Mouse (Mus musculus): Measurements from ENCODE around the gene Por.
A peak's percentile ranks its signal among the peaks of the same experiment; 100 is the strongest.

Por gene

DNA sequence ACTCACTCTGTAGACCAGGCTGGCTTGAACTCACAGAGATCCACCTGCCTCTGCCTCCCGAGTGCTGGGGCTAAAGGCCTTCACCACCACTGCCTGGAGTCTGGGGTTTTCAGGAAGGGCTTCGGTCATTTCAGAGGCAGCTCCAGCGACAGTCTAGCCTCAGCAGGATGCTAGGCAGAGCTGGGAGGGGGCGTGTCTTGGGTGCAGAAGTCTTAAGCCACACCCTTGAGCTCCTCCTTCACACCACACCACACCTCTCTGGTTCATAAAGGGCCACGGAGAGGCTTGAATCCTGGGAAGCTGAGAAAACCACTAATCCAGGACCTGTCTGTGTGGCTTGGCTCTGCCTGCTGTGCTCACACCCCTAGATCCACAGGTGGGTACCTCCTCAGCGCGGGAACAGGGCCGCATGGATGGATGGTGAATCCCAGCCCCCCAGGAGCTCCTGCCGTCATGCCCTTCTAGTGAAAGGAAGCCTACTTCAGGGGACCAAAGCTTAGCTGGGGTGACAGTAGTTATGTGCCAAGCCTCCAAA lies at the start of gene Por:
Por (plus strand) TSS at position 293 of the 535 bp plus-strand sequence.
- DNase-seq (ENCODE audit: low read depth, low spot score): peak; percentile 32

DNA sequence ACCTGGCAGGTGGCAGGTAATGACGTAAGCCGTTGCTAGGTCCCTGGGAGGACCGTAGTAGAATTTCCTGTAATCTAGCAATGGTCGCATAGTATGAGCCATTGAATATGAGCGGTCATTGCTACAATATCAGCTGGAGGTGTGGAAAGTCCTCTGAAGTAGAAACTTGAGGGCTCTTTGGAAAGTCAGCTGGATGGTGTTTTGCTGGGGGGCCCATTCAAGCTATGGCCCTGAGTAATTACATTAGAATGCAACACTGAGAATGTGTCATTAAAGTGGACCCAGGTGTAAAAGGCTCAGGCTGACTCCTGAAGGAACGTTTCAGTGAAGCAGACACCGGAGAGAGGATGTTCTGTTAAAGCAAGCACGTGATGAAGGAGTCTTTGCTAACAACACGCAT lies 49.3 kb upstream of the Por start:
- DNase-seq (ENCODE audit: low read depth, low spot score): no peak

GRCm38 (mm10) chr5:135621725-135622124 lies 48.1 kb upstream of the Por start:
- no peak for DNase-seq (ENCODE audit: low read depth, low spot score)

DNA sequence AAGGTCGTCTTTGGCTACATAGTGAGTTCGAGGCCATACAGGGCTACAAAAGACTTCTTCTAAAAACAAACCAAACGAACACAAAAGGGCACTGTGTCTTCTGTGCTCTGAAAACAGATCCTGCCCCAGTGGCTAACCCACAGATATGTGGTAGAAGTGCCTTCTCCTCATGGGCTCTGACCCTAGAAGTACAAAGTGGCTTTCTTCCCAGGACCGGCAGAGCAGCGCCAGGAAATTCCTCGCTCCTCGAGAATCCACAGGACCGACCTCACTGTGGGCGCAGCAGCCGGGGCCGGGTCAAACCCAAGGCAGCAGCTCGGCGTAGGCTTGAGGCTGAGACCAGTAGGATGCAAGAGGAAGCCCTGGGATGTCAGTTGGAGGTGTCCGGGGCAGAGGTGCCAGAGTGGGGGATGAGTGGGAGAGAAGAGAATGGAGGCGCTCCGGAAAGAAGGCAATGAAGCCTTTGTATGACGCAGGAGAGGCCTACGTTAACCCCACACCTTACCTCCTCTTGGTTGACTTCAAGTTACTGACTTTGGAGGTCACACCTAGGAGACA lies 46.7 kb upstream of the Por start:
- no peak for DNase-seq (ENCODE audit: low read depth, low spot score)

DNA sequence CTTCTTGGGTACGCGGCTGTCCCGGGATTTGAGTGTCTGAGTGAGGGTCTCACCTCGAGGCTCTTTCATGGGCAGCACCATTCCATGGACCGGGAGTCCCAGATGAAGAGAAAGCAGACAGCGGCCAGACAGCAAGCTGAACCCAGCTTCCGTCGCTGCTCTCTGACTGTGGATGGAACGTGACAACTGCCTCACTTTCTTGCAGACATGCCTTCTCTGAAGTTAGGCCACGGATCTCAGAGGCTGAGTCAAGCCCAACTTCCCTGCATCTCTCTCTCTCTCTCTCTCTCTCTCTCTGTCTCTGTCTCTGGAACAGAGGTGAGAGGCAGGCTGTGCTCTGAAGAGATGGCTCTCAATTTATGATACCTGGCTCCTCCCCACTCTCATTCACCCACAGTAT lies 40.9 kb upstream of the Por start:
- peak; percentile 23 for DNase-seq (ENCODE audit: low read depth, low spot score)

GRCm38 (mm10) chr5:135629401-135629800 lies 40.4 kb upstream of the Por start:
- no peak for DNase-seq (ENCODE audit: low read depth, low spot score)

- peak; percentile 72 for DNase-seq (ENCODE audit: low read depth, low spot score)
Measured at GRCm38 (mm10) chr5:135630598-135630997, 39.2 kb upstream of the Por start.

- peak; percentile 99 for DNase-seq (ENCODE audit: low read depth, low spot score)
Measured at GRCm38 (mm10) chr5:135632117-135632796, 37.6 kb upstream of the Por start, which contains the start of gene Rhbdd2. Gene Rhbdd2, plus strand, starts transcription at chr5:135632618.

GRCm38 (mm10) chr5:135632797-135633144 lies 37.1 kb upstream of the Por start:
- no peak for DNase-seq (ENCODE audit: low read depth, low spot score)

- DNase-seq (ENCODE audit: low read depth, low spot score): peak; percentile 24
Measured at GRCm38 (mm10) chr5:135639760-135640458, 29.9 kb upstream of the Por start.

- DNase-seq (ENCODE audit: low read depth, low spot score): no peak
Measured at GRCm38 (mm10) chr5:135640459-135640789, 29.4 kb upstream of the Por start.

DNA sequence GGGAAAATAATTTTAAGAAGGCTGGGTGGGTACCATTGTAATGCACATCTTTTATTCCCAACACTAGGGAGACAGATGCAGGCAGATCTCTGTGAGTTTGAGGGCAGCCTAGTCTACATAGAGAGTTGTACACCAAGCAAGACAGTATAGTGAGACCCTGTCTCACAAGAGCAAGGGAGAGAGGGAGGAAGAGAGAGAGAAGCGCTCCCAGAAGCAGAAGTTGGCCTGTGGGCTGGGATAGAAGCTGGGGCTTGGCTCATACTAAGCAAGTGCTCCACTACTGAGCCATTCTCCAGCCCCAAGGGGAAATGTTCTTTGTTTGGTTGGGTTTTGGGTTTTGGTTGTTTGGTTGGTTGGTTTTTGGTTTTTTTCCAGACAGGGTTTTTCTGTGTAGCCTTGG lies 28.8 kb upstream of the Por start:
- no peak for DNase-seq (ENCODE audit: low read depth, low spot score)

GRCm38 (mm10) chr5:135642686-135643551 lies 26.9 kb upstream of the Por start:
- no peak for DNase-seq (ENCODE audit: low read depth, low spot score)

DNA sequence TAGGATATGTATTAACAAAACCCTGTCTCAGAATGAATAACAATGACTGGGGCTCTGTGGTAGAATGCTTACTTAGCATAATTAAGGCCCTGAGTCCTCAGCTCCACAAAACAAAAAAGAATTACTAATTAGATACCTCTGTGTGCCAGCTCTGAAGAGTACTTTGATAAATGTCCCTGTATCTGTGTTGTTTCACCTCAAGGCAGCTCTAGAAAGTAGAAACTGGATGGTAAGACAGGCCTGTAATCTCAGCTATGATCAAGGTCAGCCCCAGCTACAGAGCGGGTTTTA lies 26.3 kb upstream of the Por start:
- DNase-seq (ENCODE audit: low read depth, low spot score): no peak

GRCm38 (mm10) chr5:135643869-135644268 lies 26.0 kb upstream of the Por start:
- no peak for DNase-seq (ENCODE audit: low read depth, low spot score)

DNA sequence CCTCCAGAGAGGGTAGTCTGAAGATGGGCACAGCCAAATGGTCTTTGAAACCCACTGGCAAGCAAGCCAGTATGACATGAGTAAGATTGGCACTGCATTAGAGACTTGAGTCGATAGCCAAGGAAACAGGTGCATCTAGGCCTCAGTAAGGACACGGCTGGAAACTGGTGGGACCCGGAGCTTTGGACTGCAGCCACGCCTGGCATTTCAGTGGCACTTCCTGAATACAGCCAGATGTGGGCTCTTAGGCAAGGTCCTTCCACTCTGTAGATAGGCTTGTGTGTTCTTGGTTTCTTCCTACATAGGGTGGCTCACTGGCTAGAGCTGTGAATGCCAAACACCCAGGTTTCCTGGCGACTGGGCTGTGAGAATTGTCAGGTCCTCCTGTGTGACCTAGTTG lies 24.5 kb upstream of the Por start:
- no peak for DNase-seq (ENCODE audit: low read depth, low spot score)

DNA sequence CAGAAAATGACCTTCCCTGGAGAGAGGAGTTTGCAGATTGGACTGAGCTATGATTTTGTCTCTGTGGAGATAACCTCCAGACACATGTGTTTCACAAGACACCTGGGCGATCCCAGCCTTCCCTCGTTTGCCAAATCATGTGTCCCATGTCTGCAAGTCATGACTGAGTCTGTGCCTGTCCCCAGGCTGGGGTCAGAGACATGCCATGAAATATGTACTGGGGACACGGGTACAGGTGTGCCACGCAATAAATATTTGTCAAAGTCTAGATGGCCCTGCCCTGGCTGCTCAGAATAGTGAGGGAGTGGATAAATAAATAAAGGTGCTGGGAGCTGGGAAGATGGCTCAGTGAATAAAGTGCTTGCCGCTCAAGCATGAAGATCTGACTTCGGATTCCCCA lies 23.8 kb upstream of the Por start:
- DNase-seq (ENCODE audit: low read depth, low spot score): no peak

DNA sequence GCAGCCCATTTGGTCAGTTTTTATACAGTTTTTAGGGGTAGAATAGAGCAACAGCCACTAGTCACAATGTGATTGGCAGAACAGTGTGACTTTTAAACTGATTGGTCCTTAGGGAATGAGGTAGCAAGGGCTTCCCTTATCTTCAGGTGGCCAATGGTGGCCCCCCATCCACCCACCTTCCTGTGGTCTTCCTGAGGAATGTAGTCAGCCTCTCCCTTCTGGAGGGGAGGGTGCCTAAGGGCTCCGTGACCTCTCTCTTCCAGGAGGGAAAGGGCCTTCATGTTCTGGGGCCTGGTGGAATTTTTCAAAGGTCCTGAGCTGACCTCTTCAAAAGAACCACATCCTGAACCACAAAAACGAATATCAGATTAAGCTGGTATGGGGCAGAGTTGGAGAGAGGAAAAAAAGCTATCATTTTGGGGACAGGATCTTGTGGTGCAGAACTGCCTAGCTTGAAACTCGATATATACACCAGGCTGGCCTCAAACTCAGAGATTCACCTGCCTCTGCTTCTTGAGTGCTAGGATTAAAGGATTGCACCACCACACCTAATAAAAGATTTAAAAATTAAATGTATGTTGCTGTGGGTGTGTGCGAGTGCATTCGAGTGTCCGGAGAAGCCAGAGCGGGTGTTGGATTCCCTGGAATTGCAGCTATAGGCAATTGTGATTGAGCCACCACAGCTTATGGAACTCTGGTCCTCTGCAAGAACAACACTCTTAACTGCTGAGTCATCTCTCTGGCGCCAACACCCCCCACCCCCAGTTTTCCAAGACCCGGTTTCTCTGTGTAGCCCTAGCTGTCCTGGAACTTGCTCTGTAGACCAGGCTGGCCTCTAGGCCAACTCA lies 21.1 kb upstream of the Por start:
- no peak for DNase-seq (ENCODE audit: low read depth, low spot score)

DNA sequence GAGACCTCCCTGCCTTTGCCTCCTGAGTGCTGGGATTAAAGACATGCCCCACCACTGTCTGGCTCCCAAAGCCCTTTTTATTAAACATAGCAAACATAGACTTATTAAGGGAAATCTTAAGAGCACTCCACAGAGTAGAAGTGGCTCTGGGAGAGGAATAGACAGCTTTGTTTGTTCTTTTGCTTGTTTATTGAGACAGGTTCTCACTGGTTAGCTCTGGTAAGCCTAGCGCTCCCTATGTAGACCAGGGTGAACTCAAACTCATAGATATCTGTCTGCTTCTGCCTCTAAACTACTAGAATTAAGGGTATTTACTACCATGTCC lies 20.6 kb upstream of the Por start:
- no peak for DNase-seq (ENCODE audit: low read depth, low spot score)

- no peak for DNase-seq (ENCODE audit: low read depth, low spot score)
Measured at GRCm38 (mm10) chr5:135651536-135651935, 18.3 kb upstream of the Por start.

DNA sequence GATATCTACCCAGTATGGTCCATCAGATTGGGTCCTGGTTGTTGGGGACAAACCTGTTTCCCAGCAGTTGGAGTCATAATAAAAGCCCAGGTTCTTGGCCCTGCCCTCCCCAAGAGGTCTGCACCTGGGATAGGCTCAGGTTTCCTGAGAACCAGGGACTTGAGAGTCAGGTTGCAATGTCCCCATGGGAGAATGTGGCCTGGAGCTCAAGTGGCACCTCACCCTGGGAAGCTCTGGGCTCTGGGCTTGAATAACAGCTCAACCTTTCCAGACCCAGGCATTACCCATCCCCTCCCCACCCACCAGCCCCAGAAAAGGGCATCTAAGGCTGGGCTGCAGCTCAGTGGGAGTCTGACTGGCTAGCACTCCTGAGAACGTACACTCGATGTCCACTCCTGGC lies 16.6 kb upstream of the Por start:
- no peak for DNase-seq (ENCODE audit: low read depth, low spot score)
